Mouse (Mus musculus) stomach, embryonic 14.5 days (tissue): ENCODE data around the gene Slc7a5. TPM values are rescaled to one million over a fixed set of nuclear protein-coding genes. Genes with fewer than 3 reads are reported as not detected.
A peak's percentile ranks its signal among the peaks of the same experiment; 100 is the strongest.

ENCODE experiments used
- ATAC-seq: fragments of 200-750 bp; cut with Nextera tagmentation; 2 replicates; pipeline ENCODE4 v1.8.0; 2017; ENCODE audit warnings: low read depth, moderate TSS enrichment; ENCODE audit not compliant: insufficient number of reproducible peaks, insufficient read depth, low FRiP score
- H3K27ac ChIP-seq: fragments of 300-500 bp; sonication (generic); 2 replicates; pipeline ENCODE4 v1.5.1; 2014; ENCODE audit warnings: mild to moderate bottlenecking, low read length, moderate library complexity, mixed read lengths
- H3K27me3 ChIP-seq: fragments of 300-500 bp; sonication (generic); 2 replicates; pipeline ENCODE4 v1.6.1; 2014; ENCODE audit warnings: low read length, control low read depth, mixed read lengths; ENCODE audit not compliant: control insufficient read depth, insufficient read depth
- H3K36me3 ChIP-seq: fragments of 300-500 bp; sonication (generic); 2 replicates; pipeline ENCODE4 v1.6.1; 2014; ENCODE audit warnings: mild to moderate bottlenecking, control low read depth, low read length, moderate library complexity, mixed read lengths; ENCODE audit not compliant: control insufficient read depth, insufficient read depth
- H3K4me1 ChIP-seq: fragments of 300-500 bp; sonication (generic); 2 replicates; pipeline ENCODE4 v1.6.1; 2014; ENCODE audit warnings: low read length, control low read depth, mixed read lengths; ENCODE audit not compliant: control insufficient read depth, insufficient read depth
- H3K4me2 ChIP-seq: fragments of 300-500 bp; sonication (generic); replicated peaks from 2 replicates; pipeline ENCODE4 v1.6.1; 2014; ENCODE audit warnings: low read depth, low read length, control low read depth
- H3K4me3 ChIP-seq: fragments of 300-500 bp; sonication (generic); 2 replicates; pipeline ENCODE4 v1.5.1; 2014; ENCODE audit warnings: low read depth, low read length, control low read depth
- H3K9ac ChIP-seq: fragments of 300-500 bp; sonication (generic); replicated peaks from 2 replicates; pipeline ENCODE4 v1.6.1; 2014; ENCODE audit warnings: low read depth, mild to moderate bottlenecking, control low read depth, low read length, moderate library complexity, mixed read lengths
- H3K9me3 ChIP-seq: fragments of 300-500 bp; sonication (generic); 2 replicates; pipeline ENCODE4 v1.6.1; 2016; ENCODE audit warnings: low read depth, low read length, control low read depth; ENCODE audit not compliant: control insufficient read depth
- WGBS: fragments of 180-500 bp; shearing (Covaris S2); extraction: QIAGEN DNeasy Blood & Tissue Kit; methylation state at CpG from one replicate; pipeline ENCODE4 v1.1.7; 2014; 5-methylcytosine and 5-hydroxymethylcytosine counted together
- polyA plus RNA-seq: library from polyadenylated mRNA; unstranded; fragments of >200 nt; fragmentation: Nextera tagmentation; extraction: Ambion mirVana; gene quantifications from 2 replicates; pipeline ENCODE4 v1.2.1, GENCODE M21; 2014

Gene Slc7a5
- polyA plus RNA-seq, 1 experiment from 2014 or later: 17.1 TPM

GRCm38 (mm10) chr8:121853586-121853985, 53.9 kb downstream of the Slc7a5 start:
- ATAC-seq: no peak
- 82% methylated on average over 2 of the region's 2 CpGs for WGBS
- no peaks in the 10 kb centered on the region for H3K4me1 ChIP-seq

GRCm38 (mm10) chr8:121852464-121852863, 55.0 kb downstream of the Slc7a5 start:
- no peak overlapping the region for H3K4me2 ChIP-seq
- H3K27me3 ChIP-seq: no peaks in the 10 kb centered on the region
- H3K9ac ChIP-seq: no peak overlapping the region
- no peak overlapping the region for H3K27ac ChIP-seq
- WGBS: 39% methylated on average over 7 of the region's 7 CpGs
- no peaks in the 10 kb centered on the region for H3K4me1 ChIP-seq
- no peaks in the 10 kb centered on the region for H3K36me3 ChIP-seq
- no peak for ATAC-seq
- H3K9me3 ChIP-seq: no peaks in the 10 kb centered on the region
- no peak overlapping the region for H3K4me3 ChIP-seq

More at GRCm38 (mm10) chr8:121853586-121853985, 53.9 kb downstream of the Slc7a5 start:
- Histone ChIP-seq H3K9ac (no peak overlapping the region), H3K4me2 (no peak overlapping the region), H3K27ac (no peak overlapping the region), H3K27me3 (no peaks in the 10 kb centered on the region), H3K4me3 (no peak overlapping the region), H3K36me3 (no peaks in the 10 kb centered on the region), H3K9me3 (no peaks in the 10 kb centered on the region)

GRCm38 (mm10) chr8:121851716-121852115, 55.8 kb downstream of the Slc7a5 start:
- no peaks in the 10 kb centered on the region for H3K9me3 ChIP-seq
- no peak overlapping the region for H3K9ac ChIP-seq
- no peak overlapping the region for H3K4me3 ChIP-seq
- H3K27me3 ChIP-seq: no peaks in the 10 kb centered on the region
- H3K36me3 ChIP-seq: no peaks in the 10 kb centered on the region
- H3K4me1 ChIP-seq: no peaks in the 10 kb centered on the region
- no peak; the same call in 1 of the 2 replicates for ATAC-seq
- 25% methylated on average over 7 of the region's 7 CpGs for WGBS
- H3K4me2 ChIP-seq: peak overlapping the region; percentile 48; the same call in 1 of the 2 replicates
- no peak overlapping the region for H3K27ac ChIP-seq

- Histone ChIP-seq H3K27ac (no peak overlapping the region), H3K4me1 (no peaks in the 10 kb centered on the region), H3K27me3 (no peaks in the 10 kb centered on the region), H3K9me3 (no peaks in the 10 kb centered on the region), H3K36me3 (no peaks in the 10 kb centered on the region), H3K4me2 (peak overlapping the region; percentile 48), H3K4me3 (no peak overlapping the region), H3K9ac (no peak overlapping the region)
- 4% methylated on average over 24 of the region's 24 CpGs for WGBS
- peak; percentile 84 for ATAC-seq
Observed at GRCm38 (mm10) chr8:121850821-121851470, 56.5 kb downstream of the Slc7a5 start.

GRCm38 (mm10) chr8:121850436-121850820, 57.1 kb downstream of the Slc7a5 start:
- H3K27ac ChIP-seq: no peak overlapping the region

GRCm38 (mm10) chr8:121850018-121850417, 57.5 kb downstream of the Slc7a5 start:
- H3K27ac ChIP-seq: no peak overlapping the region
- 14% methylated on average over 6 of the region's 6 CpGs for WGBS
- no peaks in the 10 kb centered on the region for H3K36me3 ChIP-seq
- H3K9ac ChIP-seq: no peak overlapping the region
- no peaks in the 10 kb centered on the region for H3K27me3 ChIP-seq
- H3K4me1 ChIP-seq: no peaks in the 10 kb centered on the region
- no peak overlapping the region for H3K4me3 ChIP-seq
- H3K4me2 ChIP-seq: no peak overlapping the region
- no peak for ATAC-seq
- H3K9me3 ChIP-seq: no peaks in the 10 kb centered on the region

More at GRCm38 (mm10) chr8:121850436-121850820, 57.1 kb downstream of the Slc7a5 start:
- Histone ChIP-seq H3K27me3 (no peaks in the 10 kb centered on the region), H3K4me3 (no peak overlapping the region), H3K4me1 (no peaks in the 10 kb centered on the region), H3K36me3 (no peaks in the 10 kb centered on the region), H3K4me2 (peak overlapping the region; percentile 48), H3K9ac (no peak overlapping the region), H3K9me3 (no peaks in the 10 kb centered on the region)
- no peak for ATAC-seq
- 40% methylated on average over 12 of the region's 12 CpGs for WGBS

GRCm38 (mm10) chr8:121849303-121849702, 58.2 kb downstream of the Slc7a5 start:
- no peak for ATAC-seq
- Histone ChIP-seq H3K36me3 (no peaks in the 10 kb centered on the region), H3K27me3 (no peaks in the 10 kb centered on the region), H3K4me2 (no peak overlapping the region), H3K4me1 (no peaks in the 10 kb centered on the region), H3K27ac (no peak overlapping the region), H3K9me3 (no peaks in the 10 kb centered on the region), H3K9ac (no peak overlapping the region), H3K4me3 (no peak overlapping the region)
- WGBS: 67% methylated on average over 9 of the region's 9 CpGs

GRCm38 (mm10) chr8:121848495-121848894, 59.0 kb downstream of the Slc7a5 start:
- H3K9ac ChIP-seq: no peak overlapping the region
- ATAC-seq: no peak
- H3K4me2 ChIP-seq: no peak overlapping the region
- no peak overlapping the region for H3K4me3 ChIP-seq
- H3K36me3 ChIP-seq: no peaks in the 10 kb centered on the region
- H3K27me3 ChIP-seq: no peaks in the 10 kb centered on the region
- no peaks in the 10 kb centered on the region for H3K4me1 ChIP-seq
- no peak overlapping the region for H3K27ac ChIP-seq
- H3K9me3 ChIP-seq: no peaks in the 10 kb centered on the region
- WGBS: 59% methylated on average over 10 of the region's 10 CpGs

GRCm38 (mm10) chr8:121847987-121848386, 59.5 kb downstream of the Slc7a5 start:
- Histone ChIP-seq H3K9ac (no peak overlapping the region), H3K27ac (no peak overlapping the region), H3K4me1 (no peaks in the 10 kb centered on the region), H3K4me2 (no peak overlapping the region), H3K27me3 (no peaks in the 10 kb centered on the region), H3K36me3 (no peaks in the 10 kb centered on the region), H3K4me3 (no peak overlapping the region), H3K9me3 (no peaks in the 10 kb centered on the region)
- no peak for ATAC-seq
- 73% methylated on average over 6 of the region's 6 CpGs for WGBS
